Mouse (Mus musculus): ENCODE measurements around the gene Akr1c12. TPM values are rescaled to one million over a fixed set of nuclear protein-coding genes. Genes with fewer than 3 reads are reported as not detected.

The Akr1c12 gene
- total RNA-seq, 2 experiments from 2014 or later: not detected

Other genes starting within 250 kb of the Akr1c12 start
- gene Akr1c14, start 230.4 kb downstream of the Akr1c12 start, total RNA-seq (2021): 1 to 10 TPM; 3.0 to 3.5 TPM
- gene Akr1c18, start 128.8 kb downstream of the Akr1c12 start, total RNA-seq (2021): under 1 TPM; 0.66 to 0.79 TPM
- gene Akr1c13, start 88.3 kb downstream of the Akr1c12 start, total RNA-seq (2021): under 1 TPM; 0.47 to 0.70 TPM
- gene Akr1c19, start 50.7 kb downstream of the Akr1c12 start, total RNA-seq (2021): under 1 TPM; 0.20 to 0.47 TPM
- gene Akr1c6, start 154.9 kb upstream of the Akr1c12 start, total RNA-seq (2021): not detected
- under 1 TPM in 1 of 2 experiments, not detected in 1; 0.20 TPM for gene Akr1c20, start 243.9 kb upstream of the Akr1c12 start, total RNA-seq (2021)

All from gastrocnemius, postnatal 10 days (tissue).